Mouse (Mus musculus) neutrophil, adult 5-6 weeks (primary cell): ENCODE data around the gene Hmces. TPM values are rescaled to one million over a fixed set of nuclear protein-coding genes. Genes with fewer than 3 reads are reported as not detected.

Experiments used
- ATAC-seq: fragments of 151-379, 151-347 bp; 2 replicates; pipeline ENCODE4 v1.8.0; 2017; ENCODE audit warnings: mild to moderate bottlenecking, moderate TSS enrichment; ENCODE audit not compliant: insufficient number of reproducible peaks, poor library complexity, low FRiP score, severe bottlenecking; ENCODE audit errors: extremely low read depth
- total RNA-seq: library from RNA; stranded (forward); fragments of 200-1000 nt; gene quantifications from 2 replicates; pipeline ENCODE4 v1.2.3, GENCODE M21; 2017

Hmces gene
- 41.1 and 63.9 TPM in 2 replicates for total RNA-seq

DNA sequence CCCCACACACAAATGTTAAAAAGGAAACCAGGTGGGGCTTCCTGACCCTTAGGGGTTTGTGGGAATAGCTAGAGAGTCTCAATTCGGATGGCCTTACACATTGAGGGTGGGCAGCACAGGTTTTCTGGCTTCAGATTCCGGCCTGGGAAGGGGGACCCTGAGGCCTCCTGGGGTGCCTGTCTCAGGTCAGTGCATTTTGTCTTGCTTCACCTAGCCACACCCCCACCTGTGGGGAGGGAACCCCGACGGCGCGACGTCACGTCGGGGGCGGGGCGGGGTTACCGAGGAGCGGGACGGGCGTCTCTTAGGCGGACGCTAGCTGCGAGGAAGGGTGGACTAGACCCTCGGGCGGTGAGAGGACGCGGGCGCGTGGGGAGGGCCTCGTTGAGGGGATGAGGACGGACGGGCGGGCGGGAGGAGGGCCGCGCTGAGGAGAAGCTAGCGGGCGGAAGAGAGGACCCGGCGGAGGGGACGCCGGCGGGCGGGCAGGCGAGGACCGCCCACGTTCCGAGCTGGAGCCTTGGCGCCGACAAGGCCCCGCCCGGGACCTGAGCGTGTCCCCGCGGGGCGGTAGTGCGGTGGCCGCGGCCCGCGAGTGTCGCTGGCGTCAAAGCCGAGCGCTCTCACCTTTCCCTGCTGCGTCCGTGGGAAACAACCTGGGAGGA, at the start of gene Hmces:
Gene Hmces (plus strand): TSS at position 275 of the 665 bp plus-strand sequence.
- peak; percentile 68 for ATAC-seq

DNA sequence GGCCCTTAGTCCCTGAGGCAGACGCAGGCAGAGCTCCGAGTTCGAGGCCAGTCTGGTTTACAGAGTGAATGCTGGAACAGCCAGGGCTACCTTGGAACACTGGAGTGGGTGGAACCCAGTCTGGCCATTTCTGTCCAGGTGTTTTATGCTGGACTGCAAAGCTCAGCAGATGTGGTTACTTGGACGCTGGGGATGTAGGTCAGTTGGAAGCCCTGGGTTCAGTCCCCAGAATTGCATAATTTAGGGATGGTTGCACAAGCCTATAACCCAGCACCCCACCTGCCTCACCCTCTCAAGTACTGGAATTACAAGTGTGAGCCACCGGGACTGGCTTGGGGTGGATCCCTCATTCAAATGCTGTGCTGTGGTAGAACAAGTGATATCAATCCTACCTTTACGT, 47.5 kb upstream of the Hmces start:
- ATAC-seq = no peak

DNA sequence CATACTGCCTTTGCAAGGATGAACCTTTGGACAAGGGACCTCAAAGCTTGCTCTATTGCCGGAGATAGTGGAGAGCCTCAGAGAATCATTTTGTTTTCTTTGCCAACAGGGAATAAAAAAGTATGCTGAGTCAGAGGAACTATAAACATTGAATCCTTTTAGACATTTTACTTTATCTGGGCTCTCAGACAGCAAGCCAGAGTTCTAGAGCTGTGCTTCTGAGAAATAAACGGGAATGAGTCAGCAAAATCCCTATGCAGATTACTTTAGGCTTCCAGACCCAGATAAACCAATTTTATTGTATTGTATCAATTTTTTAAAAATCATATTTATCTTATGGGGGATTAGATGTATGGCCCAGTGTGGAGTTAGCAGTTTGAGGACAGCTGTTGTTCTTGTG, 46.5 kb upstream of the Hmces start:
- ATAC-seq = no peak

DNA sequence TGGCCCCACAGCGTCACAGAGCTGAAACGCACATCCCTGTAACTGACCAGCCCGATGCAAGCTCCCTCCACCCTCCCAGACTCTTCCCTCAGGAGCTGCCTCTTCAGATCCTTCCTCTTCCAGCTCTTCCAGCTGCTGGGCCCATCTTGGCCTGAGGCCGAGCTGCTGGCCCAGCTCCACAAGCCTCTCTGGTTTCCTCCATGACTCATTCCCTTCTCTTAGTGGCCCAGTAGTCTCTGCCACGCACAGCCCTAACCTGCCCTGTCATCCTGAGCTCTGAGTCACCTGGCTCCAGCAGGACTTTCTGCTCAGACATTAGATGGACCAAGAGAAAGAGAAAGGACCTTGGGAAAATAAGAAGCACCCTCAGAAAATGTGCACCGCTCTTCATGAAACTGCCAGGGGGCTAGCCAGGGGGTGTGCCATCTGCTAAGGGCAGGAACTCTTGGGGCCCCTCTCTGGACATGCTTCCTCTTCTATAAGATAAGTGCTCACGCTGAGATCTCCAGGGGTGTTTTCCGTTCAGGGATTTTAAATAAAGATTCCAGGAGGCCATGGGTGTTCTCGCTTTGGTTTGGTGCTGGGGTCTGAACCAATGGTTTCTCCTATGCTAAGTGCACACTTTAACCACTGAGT, 44.7 kb upstream of the Hmces start:
- no peak for ATAC-seq

DNA sequence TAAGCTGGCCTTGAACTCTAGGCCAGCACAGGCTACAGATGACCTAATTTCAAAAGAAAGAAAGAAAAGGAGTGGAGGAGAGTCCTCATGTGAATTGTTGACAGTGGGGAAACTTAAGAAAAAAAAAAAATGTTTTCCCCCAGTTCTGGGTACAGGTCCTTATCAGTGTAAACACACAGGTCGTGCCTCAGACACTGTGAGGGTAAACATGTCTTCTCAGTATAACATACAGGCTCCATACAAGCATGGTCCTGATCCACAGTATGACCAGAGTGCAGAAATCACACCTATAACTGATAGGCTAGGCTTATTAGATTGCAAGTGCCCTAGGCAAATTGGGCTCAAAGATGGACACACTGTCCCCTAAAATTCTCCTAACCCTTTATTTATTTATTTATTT, 43.3 kb upstream of the Hmces start:
- ATAC-seq = no peak

DNA sequence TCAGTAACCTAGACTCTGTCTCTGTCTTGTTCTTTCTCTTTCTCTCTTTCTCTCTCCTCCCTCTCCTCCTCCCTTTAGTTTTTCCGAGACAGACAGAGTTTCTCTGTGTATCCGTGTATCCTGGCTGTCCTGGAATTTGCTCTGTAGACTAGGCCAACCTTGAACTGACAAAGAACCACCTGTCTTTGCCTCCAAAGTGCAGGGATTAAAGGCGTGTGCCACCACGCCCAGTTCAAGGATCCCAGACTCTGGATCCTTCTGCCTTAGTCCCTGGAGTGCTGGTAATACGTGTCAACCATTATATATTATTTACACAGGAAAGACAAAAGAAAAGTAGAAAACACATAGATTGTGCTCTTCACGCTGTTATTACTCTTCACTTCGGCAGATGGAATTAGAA, 42.5 kb upstream of the Hmces start:
- ATAC-seq = no peak

DNA sequence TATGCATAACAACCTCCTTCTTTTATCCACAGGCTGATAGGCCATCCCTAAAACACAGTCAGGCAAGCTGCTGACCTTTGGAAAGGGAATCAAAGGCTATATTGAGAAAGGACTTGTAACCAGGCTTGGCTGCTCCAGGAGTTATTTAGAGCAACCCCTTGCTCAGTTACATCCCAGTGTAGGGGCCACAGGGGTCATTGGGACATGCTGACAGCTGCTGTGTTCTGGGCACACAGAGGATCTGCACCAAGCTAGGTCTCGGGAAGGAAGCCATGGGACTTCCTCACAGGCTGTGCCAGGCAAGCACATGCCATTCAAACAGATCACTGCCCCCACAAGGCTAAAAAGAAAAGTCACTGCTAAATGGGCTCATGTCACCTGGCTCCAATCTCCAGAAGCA, 40.6 kb upstream of the Hmces start:
- no peak for ATAC-seq

DNA sequence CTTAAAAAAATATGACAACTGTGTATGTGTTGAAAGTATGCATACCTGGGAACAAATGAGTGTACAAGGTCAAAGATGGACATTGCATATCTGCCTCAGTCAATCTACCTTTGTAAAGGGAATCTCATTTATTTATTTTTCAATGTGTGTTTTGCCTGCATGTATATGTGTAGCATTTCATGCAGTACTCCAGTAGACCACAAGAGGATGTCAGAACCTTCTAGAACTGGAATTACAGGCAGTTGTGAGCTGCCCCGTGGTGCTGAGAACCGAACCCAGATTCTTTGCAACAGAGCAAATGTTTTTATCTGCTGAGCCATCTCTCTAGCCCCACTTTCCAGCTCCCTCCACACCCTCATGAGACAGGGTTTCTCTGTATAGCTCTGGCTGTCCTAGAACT, 39.8 kb upstream of the Hmces start:
- no peak for ATAC-seq

DNA sequence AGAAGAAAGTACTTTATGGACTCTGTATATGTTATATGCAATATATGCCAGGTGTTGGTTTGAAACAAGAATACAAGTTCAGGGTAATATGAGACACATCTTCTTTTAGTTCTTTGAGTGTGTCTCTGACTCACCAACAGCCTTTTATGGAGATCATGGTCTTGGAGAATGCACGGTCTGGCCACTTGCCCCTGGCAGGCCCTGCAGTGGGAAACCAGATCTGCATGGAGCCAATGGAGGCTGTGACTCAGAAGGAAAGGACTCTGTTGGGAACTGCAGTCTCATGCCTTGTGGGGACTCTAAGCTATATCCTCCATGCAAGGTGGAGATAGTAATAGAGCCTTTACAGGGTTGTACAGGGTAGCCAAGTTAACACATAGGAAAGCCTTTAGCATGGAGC, 38.7 kb upstream of the Hmces start:
- no peak for ATAC-seq

DNA sequence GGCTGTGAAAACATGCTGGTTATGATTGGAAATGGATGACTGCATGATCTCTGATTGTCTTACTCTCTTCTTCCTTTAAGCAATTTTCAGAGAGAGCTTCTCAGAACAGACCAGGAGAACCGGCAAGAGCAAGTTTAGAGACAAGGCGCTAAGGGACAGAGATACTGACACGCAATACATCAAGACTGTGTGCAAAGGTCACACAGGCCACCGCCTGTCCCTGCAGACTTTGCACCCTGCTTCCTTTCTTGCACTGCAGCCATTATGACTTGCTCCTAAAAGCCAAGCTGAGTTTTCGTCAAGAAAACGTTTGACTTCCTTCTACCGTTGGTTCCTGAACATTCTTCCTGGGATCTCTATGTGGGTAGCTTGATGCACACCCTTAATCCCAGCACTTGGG, 38.2 kb upstream of the Hmces start:
- ATAC-seq = no peak

DNA sequence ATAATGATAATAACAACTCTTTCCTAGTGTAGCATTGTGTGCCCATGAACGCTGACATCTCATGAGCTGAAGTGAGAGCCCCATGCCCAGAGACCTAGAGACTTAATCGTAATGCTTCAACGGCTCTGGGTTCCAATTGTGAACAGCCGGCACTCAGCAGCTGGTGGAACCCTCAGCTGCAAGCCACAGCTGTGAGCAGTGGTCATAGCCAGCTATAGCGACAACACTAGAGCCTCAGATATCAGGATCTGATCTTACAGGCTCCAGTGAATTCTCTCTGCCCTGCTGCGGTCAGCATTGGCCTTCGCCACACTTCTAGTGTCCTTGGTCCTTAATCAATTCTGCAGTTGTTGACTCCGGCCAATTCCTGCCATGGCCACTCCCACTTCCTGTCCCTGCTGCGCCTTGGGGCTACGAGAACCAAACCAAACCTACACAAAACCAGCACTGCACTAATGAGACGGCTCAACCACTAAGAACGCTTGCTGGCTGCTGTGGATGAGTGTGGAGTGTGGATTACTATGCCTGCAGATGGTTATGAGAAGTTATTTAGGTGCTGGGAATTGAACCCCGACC, 37.6 kb upstream of the Hmces start:
- 0 out of 2 replicates have a peak, but pooled peaks have one; percentile 23 for ATAC-seq

DNA sequence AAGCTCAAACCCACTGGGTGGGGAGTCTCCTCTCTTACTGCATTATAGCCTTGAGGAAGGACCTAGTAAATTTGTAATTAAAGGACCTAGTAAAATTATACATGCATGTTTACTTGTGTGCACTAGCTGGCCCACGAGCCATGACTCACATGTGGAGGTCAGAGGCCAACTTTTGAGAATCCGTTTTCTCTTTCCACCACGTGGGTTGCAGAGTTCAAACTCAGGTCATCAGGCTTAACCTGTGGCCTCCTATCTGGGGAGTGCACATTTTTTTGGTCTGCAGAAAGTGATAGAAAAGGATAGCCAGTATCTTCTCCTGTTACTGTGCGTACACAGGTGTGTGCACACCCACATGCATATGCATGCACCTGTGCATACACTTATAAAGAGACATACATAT, 34.7 kb upstream of the Hmces start:
- ATAC-seq = no peak

DNA sequence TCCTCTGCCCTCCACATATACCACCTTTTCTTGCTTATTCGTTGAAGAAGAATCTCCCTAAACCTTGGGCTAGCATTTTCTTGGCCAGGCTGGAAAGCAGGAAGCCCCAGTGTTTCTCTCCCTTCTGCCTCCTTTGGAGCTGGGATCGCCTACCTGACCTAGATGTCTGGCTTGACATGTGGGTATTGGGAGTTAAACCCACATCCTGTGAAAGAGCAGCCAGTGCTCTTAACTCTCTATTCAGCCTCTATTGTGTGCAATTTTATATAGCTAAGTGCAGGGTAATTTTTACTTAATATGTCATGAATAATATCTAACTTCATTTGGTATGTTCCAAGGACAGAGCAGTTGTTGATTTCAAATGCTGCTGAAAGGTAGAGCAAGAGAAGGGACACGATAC, 34.1 kb upstream of the Hmces start:
- no peak for ATAC-seq

DNA sequence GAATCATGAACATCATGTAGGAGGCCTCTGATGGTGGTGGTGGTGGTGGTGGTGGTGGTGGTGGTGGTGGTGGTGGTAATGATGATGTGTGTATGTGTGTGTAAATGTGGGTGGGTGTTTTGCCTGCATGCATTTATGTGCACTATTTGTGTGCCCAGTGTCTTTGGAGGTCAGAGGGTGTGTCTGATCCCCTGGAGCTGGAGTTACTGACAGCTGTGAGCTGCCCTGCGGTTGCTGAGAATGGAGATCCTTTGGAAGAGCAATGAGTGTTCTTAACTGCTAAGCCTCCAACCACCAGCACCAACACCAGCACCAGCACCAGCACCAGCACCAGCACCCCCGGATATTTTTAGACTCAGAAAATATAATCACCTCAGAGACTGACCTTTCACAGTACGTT, 31.5 kb upstream of the Hmces start:
- ATAC-seq = no peak

DNA sequence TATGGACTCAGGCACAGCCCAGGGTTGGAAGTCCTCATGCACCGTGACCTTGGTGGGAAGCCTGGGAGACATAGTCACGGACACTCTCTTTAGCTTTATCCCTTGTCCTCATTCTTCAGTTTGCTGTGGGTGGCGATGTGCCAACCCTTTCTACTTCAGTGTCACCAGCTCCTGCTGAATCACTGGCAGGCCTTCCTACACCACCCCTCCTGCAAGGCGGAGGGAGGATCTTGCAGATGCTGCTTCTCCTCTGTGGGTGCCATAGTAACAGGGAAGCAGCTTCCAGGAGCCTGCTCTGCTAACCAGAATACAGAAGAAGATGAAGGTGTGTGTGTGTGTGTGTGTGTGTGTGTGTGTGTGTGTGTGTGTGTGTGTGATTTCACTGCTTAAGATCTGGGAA, 30.9 kb upstream of the Hmces start:
- no peak for ATAC-seq

DNA sequence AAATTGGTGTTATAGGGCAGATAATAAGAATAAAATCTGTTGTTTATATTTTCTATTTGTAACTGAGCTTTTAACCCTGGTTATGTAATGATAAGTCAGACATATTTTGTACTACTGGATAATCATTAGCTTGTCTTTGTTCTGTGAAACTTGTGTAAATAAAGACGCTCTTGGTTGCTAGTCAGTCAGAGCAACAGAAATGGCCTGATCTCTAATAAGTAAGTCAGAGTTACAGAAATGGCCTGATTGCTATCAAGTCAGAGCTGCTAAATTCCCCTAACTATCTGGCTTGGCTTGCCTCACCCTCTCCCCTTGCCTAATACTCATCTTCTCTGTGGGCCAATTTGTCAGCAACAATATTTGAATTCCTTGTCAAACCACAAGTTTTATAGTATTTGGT, 27.0 kb upstream of the Hmces start:
- no peak for ATAC-seq

DNA sequence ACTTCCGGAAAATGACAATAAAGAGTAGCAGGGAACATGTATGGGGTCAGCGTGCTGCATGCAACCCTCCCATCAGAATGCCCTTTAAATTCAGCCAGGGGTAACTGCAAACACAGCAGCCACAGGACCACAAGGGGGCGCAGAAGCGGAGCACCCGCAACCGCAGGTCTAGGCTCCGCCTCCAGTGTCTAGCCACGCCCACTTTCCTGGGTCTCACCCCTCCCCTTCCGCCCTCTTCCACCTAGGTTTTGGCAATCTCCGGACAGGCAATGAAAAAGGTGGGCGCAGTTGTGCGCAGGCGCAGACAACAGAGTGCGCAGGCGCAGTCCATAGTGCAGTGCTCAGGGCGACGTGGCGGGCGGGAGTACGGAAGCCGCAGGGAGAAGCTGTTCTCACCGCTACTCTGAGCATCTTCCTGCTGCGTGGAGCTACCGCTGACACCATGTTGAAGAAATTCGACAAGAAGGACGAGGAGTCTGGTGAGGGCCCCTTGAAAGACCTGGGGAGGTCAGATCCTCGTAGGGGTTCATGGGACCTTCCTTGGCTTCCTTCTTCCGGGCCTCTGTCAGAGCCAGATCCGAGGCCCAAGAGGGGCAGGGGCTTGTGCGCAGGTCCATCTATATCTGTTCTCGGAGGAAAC, 26.0 kb upstream of the Hmces start, which contains the start of gene Copg1:
Gene Copg1 (plus strand): TSS at position 221 of the 640 bp plus-strand sequence.
- peak; percentile 97 for ATAC-seq

DNA sequence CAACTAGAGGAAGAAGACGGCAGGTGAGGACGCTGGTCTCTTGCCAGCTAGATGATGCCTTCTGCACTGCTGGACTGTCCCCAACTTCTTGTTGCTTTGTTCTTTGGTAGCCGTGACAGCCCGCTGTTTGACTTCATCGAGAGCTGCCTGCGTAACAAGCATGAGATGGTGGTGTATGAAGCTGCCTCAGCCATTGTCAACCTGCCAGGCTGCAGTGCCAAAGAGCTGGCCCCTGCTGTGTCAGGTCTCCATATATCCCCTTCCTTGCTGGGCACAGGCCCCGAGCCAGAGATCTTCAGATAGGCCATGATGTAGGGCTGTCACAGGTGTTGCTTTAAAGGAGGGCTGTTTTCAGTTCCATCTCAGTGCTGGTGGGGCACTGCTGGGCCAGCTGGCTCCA, 19.8 kb upstream of the Hmces start:
- ATAC-seq = no peak

DNA sequence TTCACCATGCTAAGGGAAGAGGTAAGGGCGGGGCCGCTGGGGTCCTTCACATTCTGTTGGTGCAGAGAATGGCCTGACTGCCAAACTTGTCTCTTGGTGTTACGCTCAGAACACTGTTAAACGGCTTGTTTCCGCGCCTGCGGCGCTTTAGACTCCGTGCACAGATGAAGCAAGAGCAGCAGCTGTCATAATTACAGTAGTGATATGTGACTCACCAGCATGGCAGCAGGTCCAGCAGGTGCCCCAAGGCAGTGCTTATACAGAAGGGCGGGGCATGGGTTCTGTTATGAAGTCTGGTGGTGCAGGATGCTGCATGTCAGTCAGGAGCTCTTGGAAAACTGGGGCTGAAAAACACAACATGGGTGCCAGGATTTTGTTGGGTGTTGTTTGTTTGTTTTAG, 15.7 kb upstream of the Hmces start:
- no peak for ATAC-seq

DNA sequence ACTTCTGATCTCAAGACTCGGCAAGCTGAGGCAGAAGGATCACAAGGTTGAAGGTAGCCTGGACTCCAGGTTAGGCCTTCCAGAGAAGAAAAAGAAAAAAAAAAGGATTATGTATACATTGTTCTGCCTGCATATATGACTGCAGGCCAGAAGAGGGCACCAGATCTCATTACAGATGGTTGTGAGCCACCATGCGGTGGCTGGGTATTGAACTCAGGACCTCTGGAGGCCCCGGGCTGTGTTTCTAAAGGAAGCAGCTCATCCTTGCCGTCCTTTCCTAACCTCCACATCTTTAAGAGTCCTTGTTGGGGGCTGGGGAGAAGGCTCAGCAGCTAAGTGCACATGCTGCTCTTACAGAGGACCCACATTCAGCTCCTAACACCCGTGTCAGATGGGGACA, 7.1 kb upstream of the Hmces start:
- ATAC-seq = no peak
